Mouse (Mus musculus) brain, embryonic 14.5 days (tissue): Measurements from ENCODE around the gene Jarid2. TPM values are rescaled to one million over a fixed set of nuclear protein-coding genes. Genes with fewer than 3 reads are reported as not detected.

Source experiments
- DNase-seq: peaks from one replicate; pipeline ENCODE4 v3.0.0-alpha.2; 2011; ENCODE audit warnings: low read depth
- CTCF ChIP-seq: fragments of 200-500 bp; IDR thresholded peaks from 2 replicates; pipeline ENCODE4 v1.5.1; 2012; ENCODE audit warnings: inconsistent platforms, mild to moderate bottlenecking, moderate library complexity, borderline replicate concordance; ENCODE audit not compliant: insufficient read depth, insufficient read length; ENCODE audit errors: extremely low read depth
- POLR2A ChIP-seq: fragments of 200-500 bp; IDR thresholded peaks from 2 replicates; pipeline ENCODE4 v1.6.1; 2012; ENCODE audit warnings: mild to moderate bottlenecking, inconsistent platforms, borderline replicate concordance; ENCODE audit not compliant: poor library complexity, insufficient read depth, insufficient read length, severe bottlenecking; ENCODE audit errors: extremely low read depth
- polyA plus RNA-seq: library from polyadenylated mRNA; depleted of rRNA; stranded (reverse); fragments of >200 nt; gene quantifications from 2 replicates; pipeline ENCODE4 v1.2.3, GENCODE M21; 2012

Gene Jarid2
- polyA plus RNA-seq, 1 experiment, result 52.9 TPM

DNA sequence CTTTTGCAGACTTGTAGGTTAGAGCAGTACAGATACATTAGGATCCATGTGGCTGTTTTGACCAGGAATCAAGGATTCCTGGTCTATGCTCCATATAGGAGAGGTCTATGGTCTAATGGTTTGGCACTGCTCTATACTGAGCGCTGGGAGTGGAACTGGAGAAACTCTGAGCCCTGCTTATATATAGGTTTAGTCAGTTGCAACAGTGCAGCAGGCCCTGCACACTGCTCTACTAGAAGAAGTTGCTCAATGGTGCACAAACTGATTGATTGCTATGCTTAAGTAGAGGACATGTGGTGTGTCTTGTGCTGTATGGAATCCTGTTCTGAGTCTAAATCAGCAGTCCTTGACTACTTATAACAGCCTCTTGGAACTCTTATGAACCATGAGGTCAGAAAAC is 31.5 kb downstream of the Jarid2 start:
- TF ChIP-seq POLR2A (no peak), CTCF (no peak)
- DNase-seq, result no peak

DNA sequence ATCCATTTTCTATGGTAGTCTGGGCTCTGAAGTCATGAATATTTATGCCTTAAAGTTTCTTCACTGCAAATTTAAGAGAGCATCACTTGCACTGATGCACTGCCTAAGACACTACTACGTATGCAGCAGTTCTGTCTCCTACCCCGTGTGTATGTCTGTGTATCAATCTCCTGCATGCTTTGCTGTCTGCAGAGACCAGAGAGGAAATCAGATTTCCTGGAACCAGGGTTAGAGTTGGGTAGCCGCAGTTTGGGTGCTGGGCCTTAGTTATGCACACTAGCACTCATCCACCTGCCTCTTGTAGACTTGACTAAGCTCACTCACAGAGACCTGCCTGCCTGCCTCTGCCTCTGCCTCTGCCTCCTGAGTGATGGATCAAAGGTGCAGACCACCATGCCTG is 33.8 kb downstream of the Jarid2 start:
- no peak for TF ChIP-seq POLR2A
- TF ChIP-seq CTCF, result no peak
- DNase-seq, result no peak

DNA sequence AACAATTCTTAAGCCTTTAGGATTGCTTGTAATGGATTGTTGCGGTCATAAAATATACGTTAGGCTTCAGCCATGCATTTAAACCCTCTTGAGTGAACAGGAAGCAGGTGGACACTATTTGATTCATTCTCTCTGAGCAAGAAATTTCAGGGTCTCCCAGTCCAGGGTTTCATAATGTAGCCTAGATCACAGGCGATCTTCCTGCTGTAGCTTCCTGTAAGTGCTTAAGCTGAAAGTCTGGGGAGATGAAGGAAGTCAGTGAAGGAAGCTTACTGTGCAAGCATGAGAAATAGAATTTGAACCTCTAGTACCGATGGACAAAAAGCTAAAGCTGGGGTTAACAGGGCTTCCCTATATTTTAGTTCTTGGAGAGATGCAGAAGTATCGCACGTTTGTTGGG is 38.5 kb downstream of the Jarid2 start:
- TF ChIP-seq POLR2A, result no peak
- no peak for TF ChIP-seq CTCF
- no peak for DNase-seq

DNA sequence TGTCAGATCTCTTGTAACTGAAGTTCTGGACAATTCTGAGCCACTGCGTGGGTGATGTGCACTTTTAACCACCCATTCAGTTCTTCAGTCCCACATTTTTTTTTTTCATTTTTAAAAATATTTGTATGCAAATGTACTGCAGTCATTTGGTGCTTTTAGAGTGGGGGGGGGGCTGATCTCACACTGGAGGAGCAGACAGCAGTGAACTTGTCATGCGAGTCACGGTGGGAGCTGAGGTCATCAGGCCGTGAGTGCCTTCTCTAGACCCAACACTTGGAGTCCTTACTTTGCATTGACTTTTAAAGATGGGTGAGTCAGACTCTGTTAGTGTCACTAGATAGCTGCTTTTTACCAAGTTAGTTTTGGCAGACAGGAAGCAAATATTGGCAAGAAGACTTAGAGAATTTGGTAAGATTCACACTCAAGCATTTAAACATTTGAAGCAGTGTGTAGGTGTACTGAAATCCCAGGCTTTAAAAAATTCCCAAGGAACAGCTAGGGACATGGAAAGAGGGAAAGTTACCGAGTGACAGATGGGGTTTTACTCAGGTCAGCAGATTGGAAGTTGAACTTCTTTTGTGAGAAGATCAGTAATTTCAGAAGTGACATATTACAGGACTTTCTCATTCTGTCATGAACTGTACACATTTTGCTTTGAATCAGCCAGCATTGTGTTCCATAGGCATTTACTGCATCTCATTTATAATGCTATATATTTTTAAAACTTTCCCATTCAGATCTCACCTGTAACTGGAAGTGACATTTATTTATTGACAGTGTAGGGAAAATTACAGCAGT is 41.7 kb downstream of the Jarid2 start:
- DNase-seq, result no peak
- TF ChIP-seq CTCF, result no peak
- TF ChIP-seq POLR2A, result no peak

DNA sequence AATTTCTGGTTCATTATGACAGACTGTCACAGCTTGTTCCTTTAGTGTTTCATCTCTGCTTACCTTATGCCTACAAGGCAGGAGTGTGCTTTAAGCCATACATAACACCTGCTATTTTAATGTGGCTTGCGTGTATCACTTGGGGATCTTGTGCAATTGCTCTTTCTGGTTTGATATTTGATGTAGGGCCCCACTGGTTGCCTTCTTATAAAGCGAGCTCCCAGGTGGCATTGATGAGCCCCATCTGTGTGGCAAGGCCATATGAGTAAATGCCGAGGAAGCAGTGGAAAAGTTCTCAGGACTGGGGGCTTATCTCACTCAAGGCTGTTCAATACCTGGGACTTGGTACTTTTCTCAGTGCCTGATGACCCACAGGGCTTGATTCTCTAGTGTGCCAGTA is 43.5 kb downstream of the Jarid2 start:
- TF ChIP-seq POLR2A, result no peak
- DNase-seq, result no peak

DNA sequence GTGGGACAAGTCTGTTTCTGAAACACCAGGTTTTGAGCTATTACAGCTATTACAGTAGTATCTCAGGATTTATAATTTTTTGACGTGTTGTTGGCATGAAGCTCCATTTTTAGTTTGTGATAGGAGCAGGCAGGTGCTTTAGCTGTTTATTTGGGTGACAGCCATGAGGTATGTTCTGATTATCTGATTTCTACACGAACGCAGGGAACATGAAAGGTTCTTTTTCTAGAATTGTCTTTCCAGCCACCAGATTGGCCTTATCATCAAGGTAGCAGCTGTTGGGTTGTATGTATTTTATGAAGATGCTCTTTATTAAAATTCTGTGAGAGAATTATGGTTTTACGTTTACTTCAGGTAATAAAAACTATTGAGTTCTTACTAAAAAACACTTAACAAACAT is 45.1 kb downstream of the Jarid2 start:
- no peak for DNase-seq
- TF ChIP-seq POLR2A (no peak), CTCF (no peak)

DNA sequence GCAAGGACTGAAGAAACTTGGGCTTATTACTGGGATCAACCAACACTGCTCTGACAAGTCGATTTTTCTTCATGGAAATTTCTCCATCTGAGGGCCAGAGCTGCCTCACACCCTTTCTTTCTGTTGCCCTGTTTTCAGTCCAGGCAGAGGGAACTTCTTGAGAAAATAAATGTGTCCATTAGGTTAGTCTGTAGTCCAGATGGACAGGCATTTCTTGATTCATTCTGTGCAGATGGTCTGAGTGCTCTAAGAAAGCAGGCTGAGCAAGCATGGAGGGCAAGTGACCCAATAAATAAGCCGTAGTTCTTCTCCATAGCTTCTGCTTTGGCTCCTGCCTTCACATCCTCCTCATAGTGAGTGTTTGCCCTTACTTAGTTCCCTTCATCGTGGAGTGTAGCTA is 46.1 kb downstream of the Jarid2 start:
- DNase-seq, result no peak
- no peak for TF ChIP-seq POLR2A
- no peak for TF ChIP-seq CTCF

DNA sequence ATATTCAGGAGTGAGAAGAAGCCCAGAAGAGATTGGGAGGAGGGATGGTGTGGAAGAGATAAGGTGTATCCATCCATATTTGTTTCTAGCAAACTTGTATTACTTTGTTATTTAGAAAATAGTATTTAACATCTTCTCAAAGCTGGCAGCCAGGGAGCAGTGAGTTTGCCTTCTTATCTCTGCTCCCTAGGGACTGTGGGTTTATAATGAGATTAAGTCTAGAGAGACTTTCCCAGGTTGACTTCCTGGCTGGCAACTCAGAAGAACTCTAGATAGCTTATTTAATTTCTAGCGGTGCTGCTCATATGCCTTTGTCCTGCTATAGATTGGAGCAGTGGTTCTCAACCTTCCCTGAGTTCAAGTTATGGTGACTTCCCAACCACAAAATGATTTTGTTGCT is 51.2 kb downstream of the Jarid2 start:
- no peak for DNase-seq
- TF ChIP-seq POLR2A (no peak), CTCF (no peak)

DNA sequence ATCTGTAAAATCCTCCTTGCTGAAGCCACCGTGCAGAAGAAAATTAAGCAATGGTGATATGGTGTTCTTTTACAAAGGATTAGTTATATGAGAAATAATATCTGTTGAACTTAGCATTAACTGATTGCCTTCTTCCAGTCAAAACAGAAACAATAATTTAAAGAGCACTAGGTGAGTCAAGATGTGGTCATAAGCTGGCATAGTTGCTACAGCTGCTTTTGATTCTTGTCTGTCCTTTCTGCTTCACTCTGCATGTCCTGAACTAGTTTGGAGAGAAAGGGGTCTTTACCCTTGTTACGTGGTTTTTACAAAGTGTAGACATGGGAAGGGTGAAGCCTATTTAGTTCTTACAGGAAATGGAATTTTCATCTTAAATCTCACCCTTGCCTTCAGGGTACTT is 51.9 kb downstream of the Jarid2 start:
- no peak for DNase-seq
- TF ChIP-seq POLR2A, result no peak
- no peak for TF ChIP-seq CTCF

DNA sequence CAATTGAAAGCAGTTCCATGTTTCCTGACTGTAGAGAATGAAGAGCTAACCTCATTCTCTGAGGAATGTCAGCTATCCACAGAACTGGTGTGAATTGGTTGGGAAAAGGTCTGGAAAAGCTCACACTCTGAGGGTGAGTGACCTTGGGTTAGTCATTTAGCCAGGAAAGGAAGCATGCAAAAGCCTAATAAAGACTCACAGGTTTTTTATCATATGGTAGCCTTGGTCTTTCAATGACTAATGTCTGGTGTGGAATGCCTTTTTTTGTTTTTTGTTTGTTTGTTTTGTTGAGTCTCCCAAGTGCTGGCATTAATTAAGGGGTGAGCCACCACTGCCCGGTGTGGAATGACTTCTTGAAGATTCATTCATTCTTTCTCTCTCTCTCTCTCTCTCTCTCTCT is 55.3 kb downstream of the Jarid2 start:
- TF ChIP-seq CTCF (no peak), POLR2A (no peak)
- DNase-seq, result no peak

DNA sequence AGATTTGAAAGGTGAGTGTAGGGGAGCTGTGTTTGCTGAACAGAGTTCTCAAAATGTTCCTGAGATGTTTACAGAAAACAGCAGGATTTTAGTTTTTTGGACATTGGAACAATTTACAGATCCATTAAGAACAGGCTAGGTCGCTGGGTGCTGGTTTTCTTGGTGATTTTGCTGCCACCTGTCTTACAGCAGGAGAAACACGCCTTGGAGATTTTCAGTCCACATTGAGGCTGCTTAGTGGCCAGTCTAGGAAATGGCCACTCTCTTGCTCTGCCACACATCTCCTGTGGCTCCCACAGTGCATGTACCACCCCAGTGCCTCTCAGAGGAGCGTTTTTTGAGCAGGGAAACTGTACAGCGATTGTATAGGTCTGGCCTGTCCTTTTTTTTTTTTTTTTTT is 57.0 kb downstream of the Jarid2 start:
- TF ChIP-seq CTCF (peak; percentile 73), POLR2A (no peak)

DNA sequence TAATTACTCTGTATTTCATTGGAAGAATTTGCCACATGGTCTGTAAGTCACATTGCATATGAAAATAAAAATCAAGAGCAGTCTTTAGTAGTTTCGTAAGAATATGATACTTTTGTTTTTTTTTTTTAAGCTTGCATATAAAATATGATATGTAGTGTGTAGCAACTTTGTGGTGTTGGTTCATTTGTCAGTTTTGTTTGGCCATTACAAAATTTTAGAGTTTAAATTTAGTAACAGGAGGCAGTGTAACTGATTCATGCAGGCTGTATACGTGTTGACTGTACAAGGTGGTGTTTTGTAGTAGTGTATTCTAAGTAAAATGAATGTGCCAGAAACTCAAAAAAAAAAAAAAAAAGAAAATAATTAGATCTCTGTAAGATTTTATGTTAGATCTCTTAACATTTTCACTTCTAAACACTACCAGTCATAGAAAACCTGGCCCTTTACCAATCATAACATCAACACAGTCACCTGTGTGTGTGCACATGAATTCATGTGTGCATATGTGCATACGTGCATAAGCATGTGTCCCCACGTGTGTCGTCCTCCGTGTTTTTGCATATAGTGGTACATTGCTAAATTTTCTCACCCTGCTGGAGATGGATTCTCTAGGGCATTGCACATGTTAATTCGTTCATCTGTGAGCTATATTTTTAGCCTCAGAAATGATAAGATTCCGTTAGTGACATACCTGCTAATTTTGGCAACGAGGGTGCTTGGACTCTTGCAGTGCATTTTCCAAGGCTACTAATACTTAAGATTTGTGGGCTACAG is 59.3 kb downstream of the Jarid2 start:
- TF ChIP-seq POLR2A, result no peak
- no peak for TF ChIP-seq CTCF
- no peak for DNase-seq

More for the DNA sequence above, 57.0 kb downstream of the Jarid2 start:
- peak; percentile 88 for DNase-seq

DNA sequence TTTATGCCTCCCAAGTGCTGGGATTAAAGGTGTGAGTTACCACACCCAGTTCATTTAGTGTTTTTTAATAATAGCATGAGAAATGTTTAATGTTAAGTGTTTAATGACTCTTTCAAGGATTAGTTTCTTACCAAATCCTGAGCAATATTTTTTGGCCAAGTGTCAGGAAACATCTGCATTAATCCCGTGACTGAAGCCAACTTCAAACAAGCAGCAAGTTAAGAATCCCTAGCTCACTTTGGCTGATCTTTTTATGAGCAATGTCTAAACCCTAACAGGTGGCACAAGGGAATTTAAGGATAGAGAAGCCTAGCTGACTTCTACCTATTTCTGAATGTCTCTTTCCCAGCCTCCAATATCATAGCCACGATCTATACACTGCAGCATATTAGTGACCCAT is 60.7 kb downstream of the Jarid2 start:
- no peak for DNase-seq
- no peak for TF ChIP-seq POLR2A
- TF ChIP-seq CTCF, result no peak
